Mouse (Mus musculus) liver, embryonic 13.5 days (tissue): ENCODE results near the gene Spen. TPM values are rescaled to one million over a fixed set of nuclear protein-coding genes. Genes with fewer than 3 reads are reported as not detected.

Source experiments
- polyA plus RNA-seq: library from polyadenylated mRNA; unstranded; fragments of >200 nt; fragmentation: Nextera tagmentation; extraction: Ambion mirVana; gene quantifications from 2 replicates; pipeline ENCODE4 v1.2.1, GENCODE M21; 2015

Gene Spen
- polyA plus RNA-seq, 1 experiment from 2014 or later = 4.2 TPM

Other genes starting within 250 kb of the Spen start
- 0.86 and 1.0 TPM in 2 replicates for gene Epha2, start 237.4 kb downstream of the Spen start, polyA plus RNA-seq
- 0.09 TPM in 1 of 2 replicates, not detected in the other for gene Fam131c, start 170.4 kb downstream of the Spen start, polyA plus RNA-seq
- not detected in 2 replicates for gene Clcnka, start 139.9 kb downstream of the Spen start, polyA plus RNA-seq
- gene Clcnkb, start 122.6 kb downstream of the Spen start, polyA plus RNA-seq = not detected in 2 replicates
- 0.03 and 0.23 TPM in 2 replicates for gene Hspb7, start 117.8 kb downstream of the Spen start, polyA plus RNA-seq
- not detected in 2 replicates for gene Srarp, start 102.5 kb downstream of the Spen start, polyA plus RNA-seq
- 9.5 and 11.4 TPM in 2 replicates for gene Zbtb17, start 93.9 kb downstream of the Spen start, polyA plus RNA-seq
- 1.9 and 2.4 TPM in 2 replicates for gene Fblim1, start 67.5 kb upstream of the Spen start, polyA plus RNA-seq
- 3.6 and 3.7 TPM in 2 replicates for gene Tmem82, start 80.0 kb upstream of the Spen start, polyA plus RNA-seq
- gene Slc25a34, start 85.2 kb upstream of the Spen start, polyA plus RNA-seq = 0.07 and 0.13 TPM in 2 replicates
- gene Plekhm2, start 126.3 kb upstream of the Spen start, polyA plus RNA-seq = 0.91 and 1.1 TPM in 2 replicates
- gene Rsc1a1, start 147.0 kb upstream of the Spen start, polyA plus RNA-seq = 0.46 TPM in 1 of 2 replicates, not detected in the other
- 15.0 and 19.1 TPM in 2 replicates for gene Ddi2, start 184.8 kb upstream of the Spen start, polyA plus RNA-seq
- 18.4 and 18.5 TPM in 2 replicates for gene Agmat, start 208.1 kb upstream of the Spen start, polyA plus RNA-seq